Mouse (Mus musculus) right cerebral cortex, postnatal 4 days (tissue): ENCODE measurements at regions not wholly inside any gene's neighbourhood (a gene's known extent, or its start where the extent isn't known, plus 50 kb on each side); places are given as distances from the start of the nearest gene placed in this dataset.

ENCODE experiments used
- DNase-seq: peaks from one replicate; pipeline ENCODE4 v3.0.0-alpha.2; 2022

- peak; percentile 37 for DNase-seq
These were observed 83.4 kb upstream of the Lrrc4c start for GRCm38 (mm10) chr2:96234613-96235012.

GRCm38 (mm10) chr2:96239246-96239645, 78.7 kb upstream of the Lrrc4c start:
- no peak for DNase-seq

DNA sequence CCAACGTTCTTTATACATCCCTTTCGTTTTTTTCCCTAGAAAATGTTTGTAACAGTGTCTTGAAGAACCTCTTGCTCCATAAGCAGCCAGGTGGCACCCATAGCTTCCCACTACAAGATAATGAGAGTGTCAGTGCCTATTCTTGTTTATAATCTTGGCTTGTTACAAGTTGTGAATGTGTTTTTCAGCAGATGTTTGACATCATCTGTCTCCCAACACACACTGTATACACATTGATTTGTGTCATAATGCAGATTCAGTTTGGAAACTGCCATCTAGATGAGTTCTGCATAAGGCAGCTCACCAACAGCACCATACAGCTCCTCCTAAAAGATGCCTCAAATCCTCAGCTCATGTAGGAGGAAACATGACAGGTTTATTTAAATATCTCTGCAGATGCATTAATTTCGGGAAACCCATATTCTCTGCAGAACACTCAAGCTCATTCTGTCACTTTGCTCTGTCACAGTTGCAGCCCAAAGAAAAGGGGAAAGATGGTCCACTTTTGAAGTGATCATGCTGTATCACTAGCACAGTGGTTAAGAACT, 77.4 kb upstream of the Lrrc4c start:
- DNase-seq = no peak

DNA sequence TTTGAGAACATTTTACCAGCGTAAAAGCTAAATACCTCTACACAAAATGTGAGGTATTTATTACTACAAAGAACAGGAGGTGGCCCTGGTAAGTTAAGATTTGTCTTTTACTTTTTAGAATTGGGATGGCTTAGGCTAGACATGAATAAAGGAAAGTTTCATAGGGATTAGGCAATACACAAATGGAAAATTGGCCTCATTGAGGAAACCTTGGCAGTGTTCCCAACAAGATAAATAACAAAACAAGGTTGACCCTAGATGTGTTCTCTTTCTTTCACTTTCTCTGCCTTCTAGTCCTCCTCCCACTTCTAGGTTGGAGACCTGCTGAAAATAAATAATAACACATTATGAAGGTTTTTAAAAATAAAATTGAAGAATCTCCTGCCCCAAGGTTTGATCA, 64.3 kb upstream of the Lrrc4c start:
- DNase-seq = no peak

GRCm38 (mm10) chr2:96256491-96256890, 61.5 kb upstream of the Lrrc4c start:
- DNase-seq = no peak
